Mouse (Mus musculus) small intestine, adult 2 months (tissue): Measurements from ENCODE around the gene Pih1d1.

Source experiments
- CTCF ChIP-seq: fragments of 200-500 bp; IDR thresholded peaks from 2 replicates; pipeline ENCODE4 v1.5.1; 2012; ENCODE audit warnings: low read depth, mild to moderate bottlenecking, control low read depth, inconsistent platforms, low read length, moderate library complexity, mixed read lengths; ENCODE audit not compliant: insufficient replicate concordance, insufficient read length; ENCODE audit errors: extremely low read depth
- POLR2A ChIP-seq: fragments of 200-500 bp; IDR thresholded peaks from 2 replicates; pipeline ENCODE4 v1.6.1; 2012; ENCODE audit warnings: low read depth, mild to moderate bottlenecking, control low read depth, inconsistent platforms, low read length, moderate library complexity

GRCm38 (mm10) chr7:45145460-45145859 is 8.6 kb upstream of the Pih1d1 start:
- TF ChIP-seq POLR2A (no peak), CTCF (no peak)
